Mouse (Mus musculus): Measurements from ENCODE around the gene Dicer1.

DNA sequence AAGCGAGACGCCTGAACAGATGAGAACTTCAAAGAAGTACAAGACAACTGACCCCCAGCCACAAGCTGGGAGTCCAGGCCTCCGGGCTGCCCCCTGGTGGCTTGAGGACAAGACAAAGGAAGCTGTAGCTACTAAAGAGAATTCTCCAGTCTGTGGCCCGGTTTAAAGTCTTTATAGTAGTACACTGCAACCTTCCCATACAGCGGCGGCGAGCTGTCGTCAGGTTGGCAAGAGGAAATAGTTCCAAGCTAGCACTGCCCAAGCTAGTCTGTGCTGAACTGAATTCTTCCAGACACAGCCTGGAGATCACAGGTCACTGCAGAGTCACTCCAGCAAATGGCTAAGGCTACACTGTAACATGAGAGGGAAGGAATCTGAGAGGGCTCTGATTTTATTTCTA, 52.0 kb downstream of the Dicer1 start:
- no peak for TF ChIP-seq POLR2AphosphoS2 (IDR thresholded peaks at IDR 0.05; ENCODE audit: low read length)
- no peak for TF ChIP-seq EP300 (IDR thresholded peaks at IDR 0.05; ENCODE audit: low read depth in 1 of 2, low read length in 2 of 2)

Data from MEL (cell line).